Mouse (Mus musculus) bone marrow, adult 2 months (tissue): ENCODE data around the gene Begain.

Experiments used
- CTCF ChIP-seq: fragments of 200-500 bp; IDR thresholded peaks from 2 replicates; pipeline ENCODE4 v1.5.1; 2011; ENCODE audit warnings: low read length, control low read depth; ENCODE audit not compliant: control insufficient read depth, insufficient read depth
- POLR2A ChIP-seq: fragments of 200-500 bp; IDR thresholded peaks from 2 replicates; pipeline ENCODE4 v1.6.1; 2011; ENCODE audit warnings: low read depth, mild to moderate bottlenecking, control low read depth, low read length, borderline replicate concordance; ENCODE audit not compliant: control insufficient read depth

GRCm38 (mm10) chr12:109074106-109074505, 6.1 kb upstream of the Begain start:
- TF ChIP-seq POLR2A, result no peak
- TF ChIP-seq CTCF, result no peak
